Mouse (Mus musculus) E14TG2a.4 (cell line): ENCODE results near the gene Chek2.

Source experiments
- CTCF ChIP-seq: conservative IDR thresholded peaks from 2 replicates; pipeline ENCODE4 v1.5.1; 2014; ENCODE audit warnings: low read length
- NANOG ChIP-seq: IDR thresholded peaks from 2 replicates; pipeline ENCODE4 v1.6.1; 2014; ENCODE audit warnings: borderline replicate concordance, low read length, mixed read lengths
- POU5F1 ChIP-seq: IDR thresholded peaks from 2 replicates; pipeline ENCODE4 v1.6.1; 2014; ENCODE audit warnings: low read length, borderline replicate concordance

- TF ChIP-seq CTCF (no peak), POU5F1 (no peak), NANOG (no peak)
These were observed 30.0 kb upstream of the Chek2 start, which contains the start of gene Ulk1 for GRCm38 (mm10) chr5:110809667-110810325.
